Mouse (Mus musculus): ENCODE data around the gene Ormdl2.
A peak's percentile ranks its signal among the peaks of the same experiment; 100 is the strongest.

The Ormdl2 gene

GRCm38 (mm10) chr10:128803361-128803760 lies 18.1 kb downstream of the Ormdl2 start:
- no peak for DNase-seq

GRCm38 (mm10) chr10:128802956-128803355 lies 18.5 kb downstream of the Ormdl2 start:
- no peak for DNase-seq

GRCm38 (mm10) chr10:128801981-128802495 lies 19.4 kb downstream of the Ormdl2 start:
- DNase-seq: no peak

GRCm38 (mm10) chr10:128798676-128799075 lies 22.8 kb downstream of the Ormdl2 start:
- no peak for DNase-seq

- DNase-seq: no peak
Measured at GRCm38 (mm10) chr10:128795581-128795980, 25.9 kb downstream of the Ormdl2 start.

- no peak for DNase-seq
Measured at GRCm38 (mm10) chr10:128794391-128794790, 27.1 kb downstream of the Ormdl2 start.

GRCm38 (mm10) chr10:128793258-128793657 lies 28.2 kb downstream of the Ormdl2 start:
- no peak for DNase-seq

- DNase-seq: no peak
Measured at GRCm38 (mm10) chr10:128792041-128792440, 29.4 kb downstream of the Ormdl2 start.

- DNase-seq: no peak
Measured at GRCm38 (mm10) chr10:128790398-128791124, 30.9 kb downstream of the Ormdl2 start, which contains the start of gene Mmp19. TSS of gene Mmp19 (plus strand) at chr10:128790910.

- no peak for DNase-seq
Measured at GRCm38 (mm10) chr10:128780200-128780599, 41.2 kb downstream of the Ormdl2 start.

- DNase-seq: peak; percentile 85 to 92
Measured at GRCm38 (mm10) chr10:128779011-128779795, 42.2 kb downstream of the Ormdl2 start.

- no peak for DNase-seq
Measured at GRCm38 (mm10) chr10:128778441-128778840, 43.0 kb downstream of the Ormdl2 start.

GRCm38 (mm10) chr10:128773685-128774084 lies 47.8 kb downstream of the Ormdl2 start:
- DNase-seq: no peak

- DNase-seq: no peak
Measured at GRCm38 (mm10) chr10:128772895-128773294, 48.5 kb downstream of the Ormdl2 start.

Measured in kidney, postnatal 25 days (tissue).